Mouse (Mus musculus): ENCODE measurements around the gene Mchr1.

Mchr1 gene

DNA sequence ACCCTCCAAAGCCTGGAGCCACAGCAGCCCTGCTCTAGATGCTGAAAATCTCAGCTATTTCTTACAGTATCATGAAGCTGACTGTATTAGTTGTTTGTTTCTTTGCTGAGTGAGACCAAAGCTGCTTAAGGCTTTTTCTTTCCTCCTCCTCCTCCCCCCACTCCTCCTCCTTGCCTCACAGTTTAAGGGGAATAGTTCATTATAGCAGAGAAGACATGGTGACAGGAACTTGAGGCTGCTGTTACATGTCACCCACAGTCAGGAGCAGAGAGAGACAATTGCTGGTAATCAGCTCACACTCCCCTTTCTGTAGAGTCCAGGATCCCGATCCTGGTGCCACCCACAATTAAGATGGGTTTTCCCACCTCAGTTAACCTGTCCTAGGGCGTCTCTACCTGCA lies 38.1 kb downstream of the Mchr1 start:
- no peak for DNase-seq (ENCODE audit: low read depth, low spot score)

GRCm38 (mm10) chr15:81277928-81278327 lies 42.6 kb downstream of the Mchr1 start:
- no peak for DNase-seq (ENCODE audit: low read depth, low spot score)

DNA sequence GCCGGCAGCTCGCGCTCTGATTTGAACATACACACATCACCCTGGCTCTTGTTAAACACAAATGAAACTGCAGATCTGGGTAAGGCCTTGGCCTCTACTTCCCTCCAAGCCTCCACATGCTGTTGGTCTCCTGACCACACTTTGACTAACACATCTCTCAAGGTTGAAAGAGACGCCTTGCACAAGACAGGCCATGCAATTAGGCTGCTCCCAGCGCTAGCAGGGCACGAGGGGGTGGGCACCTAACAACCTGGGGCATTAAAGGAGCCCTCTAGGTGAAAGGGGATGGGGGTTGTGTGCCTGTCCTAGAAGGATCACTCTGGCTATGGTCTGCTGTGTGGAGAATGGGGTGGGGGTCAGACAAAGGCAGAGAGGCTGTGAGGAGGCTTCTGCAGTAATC lies 43.4 kb downstream of the Mchr1 start:
- DNase-seq (ENCODE audit: low read depth, low spot score), result no peak

- no peak for DNase-seq (ENCODE audit: low read depth, low spot score)
Observed at GRCm38 (mm10) chr15:81284121-81284734, 48.9 kb downstream of the Mchr1 start.

Data from retina, postnatal 7 days (tissue).